Mouse (Mus musculus) natural killer cell, adult 2 months (primary cell): Measurements from ENCODE around the gene Prrt1.

Source experiments
- DNase-seq, 2 experiments: peaks; one replicate each; pipeline ENCODE4 v3.0.0; 2022; ENCODE audit warnings: low spot score in 2 of 2

The Prrt1 gene

DNA sequence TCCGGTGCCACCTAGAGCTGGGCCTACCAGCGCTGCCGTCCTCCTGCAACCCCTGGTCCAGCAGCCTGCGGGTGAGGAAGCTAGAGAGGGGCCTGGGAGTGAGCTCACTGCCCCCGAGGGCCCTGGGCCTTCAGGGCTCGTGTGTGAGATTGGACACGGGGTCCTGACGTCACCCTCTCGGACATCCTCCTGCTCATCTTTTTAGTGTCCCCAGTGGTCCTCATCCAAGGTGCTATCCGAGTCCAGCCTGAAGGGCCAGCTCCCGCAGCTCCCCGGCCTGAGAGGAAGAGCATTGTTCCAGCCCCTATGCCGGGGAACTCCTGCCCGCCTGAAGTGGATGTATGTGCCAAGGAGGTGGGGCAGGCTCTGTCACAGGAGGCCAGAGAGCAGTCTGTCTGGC is 21.4 kb downstream of the Prrt1 start:
- no peak for DNase-seq

GRCm38 (mm10) chr17:34651507-34652221 is 22.3 kb downstream of the Prrt1 start:
- peak; percentile 32 to 44 for DNase-seq

- DNase-seq = no peak
Observed at GRCm38 (mm10) chr17:34652546-34652945, 23.2 kb downstream of the Prrt1 start.

DNA sequence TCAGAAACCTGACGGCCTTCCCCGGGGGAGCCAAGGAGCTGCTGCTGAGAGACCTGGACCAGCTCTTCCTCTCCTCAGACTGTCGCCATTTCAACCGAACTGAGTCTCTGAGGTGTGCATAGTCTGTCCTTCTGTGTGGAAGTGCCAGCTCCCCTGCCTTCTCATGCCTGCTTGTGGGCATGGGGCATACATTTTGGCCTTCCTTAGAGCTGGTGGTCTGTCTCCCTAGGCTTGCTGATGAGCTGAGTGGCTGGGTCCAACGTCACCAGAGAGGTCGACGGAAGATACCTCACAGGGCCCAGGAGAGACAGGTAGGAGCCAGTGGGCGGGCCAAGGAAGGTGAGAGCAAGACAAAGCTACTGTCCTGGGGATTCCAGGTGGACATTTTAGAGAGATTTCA is 23.7 kb downstream of the Prrt1 start:
- DNase-seq = no peak

- peak; percentile 42 to 50 for DNase-seq
Observed at GRCm38 (mm10) chr17:34653746-34654285, 24.5 kb downstream of the Prrt1 start.

DNA sequence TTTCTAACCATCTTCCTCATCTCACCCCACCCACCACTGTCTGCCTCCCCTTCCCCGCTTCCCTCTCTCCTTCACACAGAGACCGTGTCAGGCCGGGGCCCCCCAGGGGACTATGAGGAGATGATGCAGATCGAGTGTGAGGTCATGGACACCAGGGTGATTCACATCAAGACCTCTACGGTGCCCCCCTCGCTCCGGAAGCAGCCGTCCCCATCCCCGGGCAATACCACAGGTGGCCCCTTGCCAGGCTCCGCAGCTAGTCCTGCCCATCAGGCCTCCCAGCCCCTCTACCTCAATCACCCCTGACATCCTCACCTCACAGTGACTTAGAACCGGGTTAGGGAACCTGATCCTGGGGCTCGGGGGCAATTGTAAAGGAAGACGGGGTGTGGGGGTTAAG is 25.1 kb downstream of the Prrt1 start:
- no peak for DNase-seq

- no peak for DNase-seq
Observed at GRCm38 (mm10) chr17:34655160-34655559, 25.8 kb downstream of the Prrt1 start.

DNA sequence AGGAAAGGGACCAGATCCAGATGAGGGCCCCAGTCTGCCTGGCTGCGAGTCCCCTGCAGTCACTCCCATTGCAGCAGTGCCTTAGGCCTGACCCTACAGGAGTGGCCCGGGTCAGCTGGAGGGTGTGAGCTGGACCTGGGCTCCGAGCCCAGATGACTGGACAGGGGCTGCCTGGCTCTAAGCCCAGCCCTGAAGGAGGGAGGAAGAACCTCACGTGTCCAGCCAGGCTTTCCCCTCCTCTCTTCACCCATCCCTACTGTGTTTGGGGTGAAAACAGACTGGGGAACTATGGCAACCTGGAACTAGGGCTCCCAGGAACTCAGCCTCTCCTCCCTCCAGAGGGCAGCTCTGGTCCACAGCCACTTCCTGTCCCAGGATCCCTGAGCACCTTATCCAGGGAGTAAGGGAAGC is 26.3 kb downstream of the Prrt1 start:
- no peak for DNase-seq

DNA sequence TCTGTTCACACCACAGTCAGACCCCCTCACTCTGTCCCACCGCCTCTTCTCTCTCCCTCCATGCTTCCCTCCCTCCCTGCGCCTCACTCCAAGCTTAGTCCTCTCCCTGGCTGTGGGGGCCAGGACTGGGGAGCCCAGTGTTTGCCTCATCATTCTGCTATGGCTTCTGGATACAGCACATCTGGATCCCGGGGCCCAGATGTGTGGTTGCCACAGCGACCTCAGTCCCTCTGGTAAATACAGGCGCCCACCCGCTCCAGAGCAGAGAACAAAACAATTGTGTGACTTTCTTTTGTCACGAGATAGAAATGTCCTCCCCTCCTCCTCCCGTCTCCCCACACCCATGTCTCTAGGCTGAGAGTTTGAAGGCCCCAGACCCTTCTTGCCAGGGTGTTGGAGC is 27.3 kb downstream of the Prrt1 start:
- DNase-seq = no peak

DNA sequence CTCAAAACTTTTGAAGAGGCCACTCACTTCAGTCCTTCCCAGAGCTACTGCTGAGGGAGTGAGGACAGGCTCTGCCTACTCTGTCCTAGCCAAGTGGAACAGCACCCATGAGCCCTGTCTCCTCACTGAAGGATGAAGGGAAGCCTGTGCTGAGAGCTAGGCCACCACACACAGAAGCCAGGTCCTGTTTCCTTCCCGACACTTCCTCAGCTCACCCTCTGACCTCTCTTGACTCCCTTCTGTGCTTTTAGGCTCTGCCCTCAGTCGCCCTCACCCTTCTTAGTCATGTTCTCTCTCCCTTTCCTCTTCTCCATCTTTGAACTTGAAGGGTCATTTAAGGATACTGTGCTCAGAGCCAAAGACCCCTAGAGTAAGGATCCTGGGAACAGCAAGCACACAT is 27.9 kb downstream of the Prrt1 start:
- no peak for DNase-seq

GRCm38 (mm10) chr17:34658145-34658544 is 28.8 kb downstream of the Prrt1 start:
- DNase-seq = no peak

DNA sequence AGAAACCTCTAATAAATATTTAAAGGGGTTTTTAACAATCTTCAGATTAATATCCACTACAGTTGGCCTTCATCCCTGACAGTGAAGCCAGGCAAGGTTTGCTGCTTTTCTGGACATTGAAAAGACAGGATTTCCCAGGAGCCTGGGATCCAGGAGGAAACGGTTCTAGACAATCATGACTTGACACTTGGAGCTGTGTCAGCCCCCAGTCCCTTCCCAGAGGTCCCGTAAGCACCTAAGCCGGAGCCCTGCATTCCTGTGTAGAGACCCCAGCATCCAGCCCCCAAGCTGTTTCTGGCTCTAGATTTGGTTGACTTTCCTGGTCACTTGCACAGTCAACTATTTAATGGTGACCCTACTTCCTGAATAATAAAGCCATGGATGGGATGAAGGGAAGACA is 29.3 kb downstream of the Prrt1 start:
- DNase-seq = no peak

- DNase-seq = no peak
Observed at GRCm38 (mm10) chr17:34659181-34659896, 30.0 kb downstream of the Prrt1 start.

DNA sequence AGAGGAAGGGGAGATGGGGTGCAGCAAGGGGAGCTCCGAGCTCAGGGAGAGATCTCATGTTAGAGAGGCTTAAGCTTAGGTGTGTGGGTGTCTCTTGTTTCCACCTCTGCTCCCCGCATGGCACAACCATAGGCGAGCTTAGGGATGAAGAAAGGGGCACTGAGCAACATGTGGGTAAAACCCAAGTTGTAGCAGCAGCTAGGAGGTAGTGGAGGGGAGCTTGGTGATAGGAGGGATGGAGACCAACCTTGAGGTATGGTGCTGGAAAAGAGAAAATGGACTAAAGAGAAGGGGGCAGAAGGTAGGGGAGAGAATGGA is 30.5 kb downstream of the Prrt1 start:
- no peak for DNase-seq

DNA sequence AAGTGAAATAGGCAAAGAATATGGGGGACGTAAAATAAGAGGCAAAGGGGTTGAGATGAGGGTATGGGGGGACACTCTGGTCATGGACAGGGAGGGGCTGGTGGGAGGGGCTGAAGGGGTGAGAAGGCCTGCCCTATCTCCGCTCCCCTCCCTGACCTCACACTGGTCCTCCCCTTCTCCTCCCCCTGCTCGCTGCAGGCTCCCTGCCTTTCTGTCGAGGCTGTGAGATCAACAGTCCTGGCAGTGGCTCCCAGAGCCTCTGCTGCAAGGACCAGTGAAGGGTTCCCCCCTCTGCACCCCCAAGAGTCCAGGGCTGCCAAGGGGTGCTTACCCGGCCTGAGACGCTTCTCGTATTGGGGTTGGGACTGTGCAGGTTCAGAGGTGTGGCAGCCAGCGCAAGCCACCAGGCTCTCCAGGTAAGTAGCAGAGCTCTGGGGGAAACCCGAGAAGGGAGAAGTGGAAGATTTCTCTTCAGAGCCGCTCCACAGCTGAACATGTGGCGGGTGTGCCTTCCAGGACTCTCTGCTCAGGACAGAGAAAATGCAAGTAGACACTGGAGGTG is 31.0 kb downstream of the Prrt1 start:
- DNase-seq = no peak

GRCm38 (mm10) chr17:34661121-34661591 is 31.8 kb downstream of the Prrt1 start:
- no peak for DNase-seq

DNA sequence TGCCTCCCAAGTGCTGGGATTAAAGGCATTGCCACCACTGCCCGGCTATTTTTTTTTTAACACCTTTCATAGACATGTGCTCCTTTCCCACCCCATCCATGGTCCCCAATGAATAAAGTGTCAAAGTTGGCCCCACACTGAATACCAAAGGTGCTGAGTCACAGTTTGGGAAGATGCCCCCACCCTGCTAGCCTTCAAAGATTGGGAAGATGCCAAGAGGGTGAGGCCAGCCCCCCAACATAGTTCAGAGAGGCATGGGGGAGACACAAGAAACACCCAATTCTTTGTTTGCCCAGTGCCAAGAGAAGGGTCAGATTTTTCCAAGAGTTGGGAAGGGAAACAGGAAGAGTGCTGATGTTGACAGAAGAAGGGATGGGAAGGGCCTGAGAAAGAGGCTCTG is 33.1 kb downstream of the Prrt1 start:
- DNase-seq = no peak

DNA sequence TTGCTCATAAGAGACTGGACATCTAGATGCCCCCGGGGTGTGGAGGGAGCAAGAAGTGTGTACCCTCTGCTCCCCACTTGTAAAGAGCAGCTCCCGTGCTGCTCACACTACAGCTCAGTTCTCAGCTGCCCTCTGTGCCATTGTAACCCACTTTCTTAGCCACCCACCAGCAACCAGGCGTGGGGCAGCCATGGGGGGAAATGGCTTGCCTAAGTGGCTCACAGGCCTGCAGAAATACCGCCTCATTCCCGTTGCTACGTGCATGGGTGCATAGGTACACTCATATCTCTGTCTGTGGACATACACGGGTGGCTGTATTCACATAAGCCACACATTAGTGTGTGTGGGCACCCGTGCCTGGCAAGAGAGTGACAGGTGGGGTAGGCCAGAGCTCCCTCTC is 33.6 kb downstream of the Prrt1 start:
- DNase-seq = no peak

GRCm38 (mm10) chr17:34663558-34663957 is 34.2 kb downstream of the Prrt1 start:
- no peak for DNase-seq

GRCm38 (mm10) chr17:34664472-34664871 is 35.1 kb downstream of the Prrt1 start:
- DNase-seq = no peak

DNA sequence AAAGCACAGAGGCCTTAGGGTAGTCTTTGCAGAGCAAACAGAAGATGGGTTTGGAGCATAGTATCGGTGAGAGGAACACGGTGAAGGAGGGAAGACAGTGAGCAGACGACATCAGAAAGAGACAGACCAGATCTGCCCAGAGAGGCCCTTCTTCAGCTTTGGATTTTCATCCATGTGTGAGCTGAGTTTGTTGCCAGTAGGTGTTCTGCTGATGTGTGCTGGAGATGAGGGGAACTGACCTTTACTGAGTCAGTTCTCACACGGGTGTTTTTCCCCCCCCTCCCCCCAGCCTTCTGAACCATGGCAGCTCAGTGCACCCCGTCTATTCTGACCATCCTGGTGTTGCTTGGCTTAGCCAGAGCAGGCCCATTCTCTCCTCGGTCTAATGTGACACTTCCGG is 40.9 kb downstream of the Prrt1 start, which contains the start of gene Tnxb:
TSS of gene Tnxb (plus strand) at position 301 of the 400 bp plus-strand sequence.
- DNase-seq = no peak

DNA sequence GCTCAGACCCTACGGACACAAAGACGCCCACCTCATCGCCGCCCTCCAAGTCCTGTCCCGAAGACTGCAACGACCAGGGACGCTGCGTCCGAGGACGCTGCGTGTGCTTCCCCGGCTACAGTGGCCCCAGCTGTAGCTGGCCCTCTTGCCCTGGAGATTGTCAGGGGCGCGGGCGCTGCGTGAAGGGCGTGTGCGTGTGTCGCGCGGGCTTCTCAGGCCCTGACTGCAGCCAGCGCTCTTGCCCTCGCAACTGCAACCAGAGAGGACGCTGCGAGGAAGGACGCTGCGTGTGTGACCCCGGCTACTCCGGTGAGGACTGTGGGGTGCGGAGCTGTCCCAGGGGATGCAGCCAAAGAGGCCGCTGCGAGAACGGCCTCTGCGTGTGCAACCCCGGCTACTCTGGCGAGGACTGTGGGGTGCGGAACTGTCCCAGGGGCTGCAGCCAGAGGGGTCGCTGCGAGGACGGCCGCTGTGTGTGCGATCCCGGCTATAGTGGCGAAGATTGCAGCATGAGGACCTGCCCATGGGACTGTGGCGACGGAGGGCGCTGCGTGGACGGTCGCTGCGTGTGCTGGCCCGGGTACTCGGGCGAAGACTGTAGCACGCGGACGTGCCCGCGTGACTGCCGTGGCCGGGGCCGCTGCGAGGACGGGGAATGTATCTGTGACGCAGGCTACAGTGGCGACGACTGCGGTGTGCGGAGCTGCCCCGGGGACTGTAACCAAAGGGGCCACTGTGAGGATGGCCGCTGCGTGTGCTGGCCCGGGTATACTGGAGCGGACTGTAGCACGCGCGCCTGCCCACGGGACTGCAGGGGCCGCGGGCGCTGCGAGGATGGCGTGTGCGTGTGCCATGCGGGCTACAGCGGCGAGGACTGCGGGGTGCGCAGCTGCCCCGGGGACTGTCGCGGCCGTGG is 42.1 kb downstream of the Prrt1 start:
- no peak for DNase-seq
